Mouse (Mus musculus): ENCODE results near the gene H2afy.
A peak's percentile ranks its signal among the peaks of the same experiment; 100 is the strongest.

The H2afy gene

GRCm38 (mm10) chr13:56136200-56136599, at the start of gene H2afy:
Gene H2afy, minus strand, starts transcription at chr13:56136361.
- no peak for DNase-seq

DNA sequence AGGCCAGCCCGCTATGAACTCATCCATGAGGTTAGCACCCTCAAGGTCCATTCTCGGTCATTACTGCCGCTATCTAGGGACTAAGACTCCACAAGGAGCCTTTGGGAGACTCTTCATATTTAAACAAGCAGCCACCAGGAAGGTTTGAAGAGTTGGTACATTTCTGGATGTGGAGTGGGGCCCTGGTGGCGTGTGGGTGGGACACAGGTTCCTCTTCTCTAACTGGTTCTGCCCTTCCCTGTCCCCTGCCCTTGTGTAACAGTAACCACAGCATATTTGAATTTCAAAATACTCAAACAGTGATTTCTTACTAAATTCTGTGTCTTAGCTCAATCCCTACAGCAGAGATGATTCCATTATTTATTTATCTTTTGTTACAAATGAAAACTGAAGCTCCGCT, 47.5 kb upstream of the H2afy start:
- DNase-seq = no peak

DNA sequence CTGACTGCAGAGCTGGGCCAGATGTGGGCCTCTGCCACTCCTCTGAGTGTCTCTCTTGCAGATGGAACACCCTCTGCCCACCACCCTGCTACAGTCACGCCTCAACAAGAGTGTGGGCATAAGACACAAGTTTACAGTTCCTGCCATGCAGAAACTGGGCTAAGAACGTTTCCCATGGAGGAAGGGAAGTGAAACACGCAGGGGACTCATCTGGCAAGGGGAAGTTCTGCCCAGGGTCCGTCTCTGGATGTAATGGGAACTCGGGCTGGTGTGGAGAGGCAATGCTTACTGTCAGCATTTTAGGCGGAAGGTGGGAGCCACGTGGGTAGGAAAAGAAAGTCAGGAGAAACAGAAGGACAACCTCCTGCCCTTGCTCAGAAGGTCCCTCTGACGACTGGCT, 45.3 kb upstream of the H2afy start:
- no peak for DNase-seq

DNA sequence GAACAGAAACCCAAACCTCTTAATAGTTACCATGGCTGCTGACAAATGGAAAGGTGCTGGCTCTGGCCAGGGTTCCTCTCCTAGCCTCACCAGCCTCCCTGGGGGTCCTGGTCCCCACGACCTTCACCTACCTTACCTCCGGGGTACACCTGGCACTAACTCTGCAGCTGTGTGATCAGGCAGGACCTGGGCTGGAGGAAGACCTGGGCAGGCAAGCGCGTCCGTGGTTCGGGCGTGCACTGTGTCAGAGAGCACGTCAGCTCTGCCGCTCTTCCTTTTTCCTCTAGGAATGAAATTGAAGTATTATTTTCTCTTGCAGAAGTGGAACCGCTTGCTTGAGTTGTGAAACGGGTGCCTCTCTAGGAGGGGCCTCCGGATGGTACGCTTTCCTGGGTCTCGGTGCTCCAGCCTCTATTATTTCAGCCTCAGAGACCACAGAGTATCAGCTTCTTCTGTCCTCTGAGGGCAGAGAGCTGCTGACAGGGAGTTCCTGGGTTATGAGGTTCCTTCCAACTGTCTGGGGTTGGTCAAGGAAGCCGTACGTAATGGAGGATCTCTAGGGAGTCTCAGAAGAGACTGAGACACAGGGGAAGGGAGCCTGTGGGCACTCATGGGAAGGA, 42.4 kb upstream of the H2afy start, which contains the start of gene Tifab:
TSS of gene Tifab (minus strand) at position 470 of the 620 bp plus-strand sequence.
- DNase-seq = peak in 1 of 2 experiments; percentile 32

DNA sequence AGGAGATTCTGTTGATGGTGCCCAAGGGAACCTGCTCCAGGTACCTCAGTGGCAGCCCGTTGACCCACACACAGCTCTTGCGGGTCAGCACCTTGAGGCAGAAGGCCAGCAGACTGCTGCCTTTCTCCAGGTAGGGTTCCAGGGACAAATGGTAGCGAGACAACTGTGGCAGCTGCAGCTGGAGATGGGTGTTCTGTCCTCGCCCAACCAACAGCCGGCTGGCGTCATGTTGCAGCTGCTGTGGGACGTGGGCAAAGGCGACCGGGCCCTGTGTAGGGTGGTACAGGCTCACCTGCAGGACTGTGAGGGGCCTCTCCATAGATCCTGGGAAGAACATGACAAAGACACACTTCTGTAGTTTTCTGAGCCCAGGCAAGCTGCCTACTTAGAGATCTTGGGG, 40.1 kb upstream of the H2afy start:
- peak; percentile 51 to 71 for DNase-seq

DNA sequence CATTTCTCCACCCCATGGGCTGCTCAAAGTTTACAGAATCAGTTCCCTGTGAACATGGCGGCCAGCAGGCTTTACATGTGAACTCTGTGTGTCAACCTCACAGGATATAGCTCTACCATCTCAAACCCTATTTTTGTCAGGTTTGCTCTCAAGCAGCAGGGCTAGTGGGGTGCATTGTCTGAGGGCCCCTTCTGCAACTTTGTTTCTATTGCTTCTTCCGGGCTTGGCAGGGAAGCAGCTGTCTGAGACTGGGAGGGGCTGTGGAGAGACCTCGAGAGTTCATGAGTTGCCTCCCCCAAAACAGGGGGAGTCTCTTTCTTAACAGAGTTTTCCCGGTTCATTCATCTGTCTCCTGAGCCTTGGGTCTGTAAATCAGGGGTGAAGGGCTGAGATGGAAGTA, 39.7 kb upstream of the H2afy start:
- DNase-seq = peak; percentile 55 to 72

GRCm38 (mm10) chr13:56172901-56173545, 36.9 kb upstream of the H2afy start:
- peak in 1 of 2 experiments; percentile 34 for DNase-seq

- DNase-seq = no peak
Observed at GRCm38 (mm10) chr13:56172106-56172505, 35.9 kb upstream of the H2afy start.

GRCm38 (mm10) chr13:56168403-56168781, 32.2 kb upstream of the H2afy start:
- DNase-seq = no peak

- peak in 1 of 2 experiments; percentile 41 for DNase-seq
Observed at GRCm38 (mm10) chr13:56167446-56168402, 31.6 kb upstream of the H2afy start.

DNA sequence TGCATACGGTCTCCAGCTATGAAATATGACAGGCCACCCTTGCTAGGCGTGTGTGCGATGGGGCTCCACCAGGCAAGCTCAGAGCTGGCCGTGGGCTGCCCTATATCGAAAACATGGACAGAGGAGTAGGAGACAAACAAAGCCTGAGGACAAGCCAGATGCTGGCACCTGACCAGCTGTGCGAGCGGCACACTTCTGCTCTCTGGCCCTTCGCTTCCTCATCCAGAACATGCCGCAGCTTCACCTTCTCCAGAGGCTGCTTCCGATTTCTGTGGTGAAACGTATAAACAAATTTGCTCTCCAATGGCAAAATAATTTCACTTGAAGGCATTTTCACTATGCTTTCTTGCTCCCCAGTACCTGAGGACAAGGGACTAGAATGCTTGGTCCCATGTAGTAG, 29.4 kb upstream of the H2afy start:
- no peak for DNase-seq

DNA sequence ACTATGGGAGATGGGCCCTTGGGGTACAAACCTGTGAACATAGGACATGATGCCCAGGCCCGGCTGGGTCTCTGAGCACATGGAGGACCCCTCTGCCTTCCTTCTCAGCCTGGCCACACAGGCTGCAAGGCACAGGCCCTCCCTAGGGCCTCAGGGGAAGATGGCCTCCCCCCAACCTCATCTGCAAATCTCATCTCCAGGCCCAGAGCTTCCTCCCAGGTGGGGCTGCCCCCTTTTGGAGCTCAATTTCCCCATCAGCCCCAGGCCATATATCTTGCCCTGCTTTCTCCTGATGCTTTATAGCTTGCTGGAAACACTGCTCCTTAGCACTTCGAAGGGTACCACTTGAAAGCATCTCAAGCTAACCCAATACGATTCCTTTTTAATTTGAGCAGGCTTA, 28.2 kb upstream of the H2afy start:
- DNase-seq = no peak

DNA sequence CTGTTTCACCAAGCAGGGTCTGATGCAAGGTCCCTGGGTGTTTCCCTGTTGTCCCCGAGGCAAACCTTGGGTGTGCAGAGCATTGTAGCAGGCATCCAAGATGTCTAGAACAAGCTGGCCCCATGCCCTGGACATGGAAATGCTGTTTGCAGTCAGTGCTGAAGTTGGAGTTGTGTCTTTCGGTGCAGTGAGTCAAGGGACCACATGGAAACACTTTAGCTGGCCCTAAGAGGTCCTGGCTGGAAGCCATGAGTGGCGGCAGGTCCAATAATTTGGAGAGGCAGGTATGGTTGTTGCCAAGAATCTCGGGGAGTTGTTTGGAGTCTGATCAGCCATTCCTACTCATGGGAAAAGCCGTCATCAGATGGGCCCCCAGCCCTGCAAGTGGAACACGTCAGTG, 27.6 kb upstream of the H2afy start:
- DNase-seq = no peak

GRCm38 (mm10) chr13:56162859-56163258, 26.7 kb upstream of the H2afy start:
- DNase-seq = no peak

DNA sequence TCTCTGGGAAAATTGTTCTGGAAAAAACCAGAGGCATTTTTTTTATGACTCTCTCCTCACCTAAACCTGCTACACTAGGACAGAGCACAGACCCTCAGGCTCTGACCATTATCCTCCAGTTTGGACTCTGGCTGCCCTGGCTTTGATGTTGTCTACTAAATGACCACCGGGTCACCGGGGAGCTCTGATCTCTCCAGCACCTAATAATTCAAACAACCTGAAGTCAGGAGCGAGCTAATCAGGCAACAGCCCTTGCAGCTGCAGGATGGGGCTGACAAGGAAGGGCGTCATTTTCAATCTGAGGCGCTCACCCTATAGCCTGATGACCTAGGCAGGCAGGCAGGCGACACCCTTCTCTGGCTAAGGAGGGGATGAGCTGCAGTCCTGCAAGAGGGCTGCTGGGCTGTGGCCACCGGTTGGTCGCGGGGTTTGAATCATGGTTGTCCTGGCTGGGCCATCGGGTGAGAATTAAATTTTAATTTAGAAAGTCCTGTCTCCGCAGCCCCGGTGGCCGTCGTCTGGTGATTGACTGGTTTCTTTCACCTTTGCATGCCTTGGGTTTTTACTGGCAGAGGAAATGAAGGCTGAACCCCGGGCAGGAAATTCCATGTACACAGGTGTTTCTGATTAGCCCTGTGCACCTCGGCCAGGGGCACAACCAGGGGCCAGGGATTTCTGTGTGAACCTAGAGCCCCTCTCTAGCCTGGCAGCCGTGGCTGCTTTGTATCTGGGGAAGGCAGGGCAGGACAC, 23.6 kb upstream of the H2afy start:
- no peak for DNase-seq

DNA sequence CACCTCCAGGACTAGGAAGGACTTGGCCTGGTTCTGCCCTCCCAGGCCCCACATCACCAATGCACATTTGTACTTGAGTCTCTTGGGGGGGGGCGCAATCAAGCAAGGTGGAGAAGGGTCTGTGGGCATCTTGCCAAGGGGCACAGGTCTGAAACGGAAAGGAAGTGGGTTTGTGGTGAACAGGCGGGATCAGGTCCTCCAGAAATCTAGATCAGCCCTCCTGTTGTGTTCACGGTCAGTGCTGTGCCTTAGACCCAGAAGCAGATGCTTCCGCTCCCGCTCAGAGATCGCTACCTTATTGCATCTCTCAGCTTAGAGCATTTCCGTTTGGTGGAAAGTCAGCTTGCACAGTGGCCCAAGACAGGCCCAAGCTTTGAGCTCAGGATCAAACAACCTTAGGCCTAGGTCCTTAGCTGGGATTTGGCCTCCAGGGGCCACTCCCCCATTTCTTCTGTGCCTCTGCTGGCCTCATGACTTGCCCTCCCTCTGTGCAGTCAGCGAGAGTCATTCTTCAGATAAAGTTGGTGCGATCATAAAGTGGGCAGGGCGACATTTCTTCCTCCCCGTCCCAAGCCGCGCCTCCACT, 22.9 kb upstream of the H2afy start:
- DNase-seq = peak; percentile 43 to 54

DNA sequence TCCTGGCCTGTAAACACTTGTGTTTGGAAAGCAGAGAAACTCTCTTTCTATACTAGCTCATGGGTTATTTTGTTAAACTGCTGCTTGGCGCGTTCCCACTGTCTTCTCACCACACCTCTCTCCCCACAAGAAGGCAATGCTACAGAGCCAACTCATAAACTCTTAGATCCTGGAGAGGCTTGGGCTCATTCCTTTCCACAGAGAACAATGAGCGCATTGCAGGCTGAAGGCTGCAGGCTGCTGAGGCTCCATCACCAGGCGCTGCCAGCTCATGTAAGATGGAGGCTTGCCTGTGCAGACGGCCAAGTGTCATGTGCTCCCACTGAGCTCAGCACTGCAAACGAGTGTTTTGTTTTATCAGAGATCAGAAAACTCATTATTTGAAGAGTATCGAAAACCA, 19.5 kb upstream of the H2afy start:
- DNase-seq = no peak

- DNase-seq = no peak
Observed at GRCm38 (mm10) chr13:56155048-56155447, 18.9 kb upstream of the H2afy start.

DNA sequence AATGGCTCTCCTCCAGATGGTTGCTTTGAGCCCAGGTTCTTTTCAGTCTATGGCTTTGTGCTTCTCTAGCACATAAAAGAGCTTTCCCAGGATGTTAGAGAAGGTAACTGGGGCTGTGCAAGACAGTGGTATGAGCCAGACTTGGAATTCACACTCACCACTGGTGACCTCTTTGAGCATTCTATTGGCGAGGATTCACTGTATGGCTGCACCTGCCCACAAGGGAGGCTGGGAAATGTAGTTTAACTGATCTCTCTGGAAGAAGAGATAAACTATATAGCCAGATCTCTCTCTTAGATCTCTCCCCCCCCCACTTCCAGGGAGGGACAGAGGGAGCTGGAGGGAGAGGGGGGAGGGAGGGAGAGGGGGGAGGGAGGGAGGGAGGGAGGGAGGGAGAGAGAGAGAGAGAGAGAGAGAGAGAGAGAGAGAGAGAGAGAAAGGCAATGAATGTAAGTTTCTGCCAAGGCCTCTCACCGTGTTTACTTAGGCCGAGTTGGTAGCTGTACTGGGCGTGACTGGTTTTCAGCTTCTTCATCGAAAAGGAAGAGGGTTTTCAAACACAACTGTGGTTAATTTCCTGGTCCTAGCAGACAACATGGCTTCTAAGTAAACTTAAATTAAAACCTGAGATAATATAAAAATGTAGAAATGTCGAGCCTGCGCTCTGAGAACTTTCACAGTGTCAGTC, 16.8 kb upstream of the H2afy start:
- no peak for DNase-seq

GRCm38 (mm10) chr13:56151404-56152226, 15.5 kb upstream of the H2afy start:
- DNase-seq = peak; percentile 70

DNA sequence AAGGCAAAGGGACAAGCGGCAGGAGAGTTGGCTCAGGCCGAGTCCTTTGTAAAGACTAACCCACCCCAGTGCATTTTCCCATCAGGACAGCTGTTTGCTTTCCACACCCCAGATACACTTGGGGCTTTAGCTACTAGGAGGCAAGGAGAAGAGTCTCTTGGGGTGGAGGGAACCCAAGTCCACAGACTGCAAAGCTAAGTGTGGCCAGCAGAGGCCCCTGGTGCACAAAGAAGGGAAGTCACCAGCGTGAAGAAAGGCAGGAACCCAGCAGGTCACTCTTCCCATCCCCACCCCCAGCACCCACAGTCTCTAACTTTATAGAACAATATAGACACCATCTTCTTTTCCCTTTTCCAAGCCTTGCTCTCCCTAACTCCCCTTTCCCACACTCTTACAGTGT, 9.4 kb upstream of the H2afy start:
- DNase-seq = peak; percentile 76 to 77

Data from thymus, postnatal 36 days (tissue).